Mouse (Mus musculus) gastrocnemius, postnatal 25 days (tissue): ENCODE measurements around the gene Wdr37. TPM values are rescaled to one million over a fixed set of nuclear protein-coding genes. Genes with fewer than 3 reads are reported as not detected.

ENCODE experiments used
- DNase-seq: peaks from one replicate; pipeline ENCODE4 v3.0.0; 2022
- total RNA-seq, 2 experiments: library from RNA; stranded (reverse); gene quantifications; 1 replicate in 1 of 2; 2 replicates in 1 of 2; pipeline ENCODE4 v1.2.3; 2021

Wdr37 gene
- total RNA-seq, 2 experiments from 2014 or later = 24.7 to 33.0 TPM

- no peak for DNase-seq
Observed at GRCm38 (mm10) chr13:8840941-8841340, 30.8 kb downstream of the Wdr37 start.

- no peak for DNase-seq
Observed at GRCm38 (mm10) chr13:8839937-8840336, 31.8 kb downstream of the Wdr37 start.

- no peak for DNase-seq
Observed at GRCm38 (mm10) chr13:8839111-8839510, 32.6 kb downstream of the Wdr37 start.

GRCm38 (mm10) chr13:8838394-8838793 is 33.3 kb downstream of the Wdr37 start:
- no peak for DNase-seq

GRCm38 (mm10) chr13:8834573-8834972 is 37.1 kb downstream of the Wdr37 start:
- no peak for DNase-seq

- DNase-seq = no peak
Observed at GRCm38 (mm10) chr13:8831546-8832251, 40.0 kb downstream of the Wdr37 start.

- no peak for DNase-seq
Observed at GRCm38 (mm10) chr13:8830696-8831095, 41.0 kb downstream of the Wdr37 start.

- DNase-seq = no peak
Observed at GRCm38 (mm10) chr13:8829784-8830183, 41.9 kb downstream of the Wdr37 start.

- DNase-seq = no peak
Observed at GRCm38 (mm10) chr13:8828946-8829345, 42.8 kb downstream of the Wdr37 start.

GRCm38 (mm10) chr13:8823546-8823945 is 48.2 kb downstream of the Wdr37 start:
- no peak for DNase-seq

GRCm38 (mm10) chr13:8823120-8823519 is 48.6 kb downstream of the Wdr37 start:
- DNase-seq = no peak

GRCm38 (mm10) chr13:8822201-8822600 is 49.5 kb downstream of the Wdr37 start:
- DNase-seq = no peak

GRCm38 (mm10) chr13:8805931-8806330 is 65.8 kb downstream of the Wdr37 start:
- DNase-seq = no peak

- no peak for DNase-seq
Observed at GRCm38 (mm10) chr13:8800576-8800975, 71.1 kb downstream of the Wdr37 start.

GRCm38 (mm10) chr13:8793217-8793616 is 78.5 kb downstream of the Wdr37 start:
- DNase-seq = no peak

- no peak for DNase-seq
Observed at GRCm38 (mm10) chr13:8785185-8785584, 86.5 kb downstream of the Wdr37 start.

GRCm38 (mm10) chr13:8784308-8785061 is 87.2 kb downstream of the Wdr37 start:
- DNase-seq = no peak

GRCm38 (mm10) chr13:8783686-8784307 is 87.9 kb downstream of the Wdr37 start:
- no peak for DNase-seq

GRCm38 (mm10) chr13:8782636-8783035 is 89.1 kb downstream of the Wdr37 start:
- no peak for DNase-seq

GRCm38 (mm10) chr13:8780441-8780840 is 91.3 kb downstream of the Wdr37 start:
- no peak for DNase-seq

- no peak for DNase-seq
Observed at GRCm38 (mm10) chr13:8770616-8771015, 101.1 kb downstream of the Wdr37 start.

GRCm38 (mm10) chr13:8769654-8770227 is 102.0 kb downstream of the Wdr37 start:
- DNase-seq = no peak

- DNase-seq = no peak
Observed at GRCm38 (mm10) chr13:8760940-8761339, 110.8 kb downstream of the Wdr37 start.
